Mouse (Mus musculus) CD4-positive, CD25-positive, alpha-beta regulatory T cell, adult 4 months (primary cell): ENCODE results near the gene Usp28. TPM values are rescaled to one million over a fixed set of nuclear protein-coding genes. Genes with fewer than 3 reads are reported as not detected.
"Not testable (repeated sequence)": the region's sequence is repeated elsewhere in the genome, so short reads cannot be mapped to it uniquely, and the experiment has no call there.

Experiments
- ATAC-seq: one replicate; pipeline ENCODE4 v1.8.0; 2017
- polyA plus RNA-seq, 2 experiments: library from polyadenylated mRNA; unstranded; fragments of 100-300 nt; shearing (Covaris generic); gene quantifications; one replicate each; pipeline ENCODE4 v1.2.1; 2017

Usp28 gene
- 10 to 100 TPM; 51.2 to 58.1 TPM for polyA plus RNA-seq

DNA sequence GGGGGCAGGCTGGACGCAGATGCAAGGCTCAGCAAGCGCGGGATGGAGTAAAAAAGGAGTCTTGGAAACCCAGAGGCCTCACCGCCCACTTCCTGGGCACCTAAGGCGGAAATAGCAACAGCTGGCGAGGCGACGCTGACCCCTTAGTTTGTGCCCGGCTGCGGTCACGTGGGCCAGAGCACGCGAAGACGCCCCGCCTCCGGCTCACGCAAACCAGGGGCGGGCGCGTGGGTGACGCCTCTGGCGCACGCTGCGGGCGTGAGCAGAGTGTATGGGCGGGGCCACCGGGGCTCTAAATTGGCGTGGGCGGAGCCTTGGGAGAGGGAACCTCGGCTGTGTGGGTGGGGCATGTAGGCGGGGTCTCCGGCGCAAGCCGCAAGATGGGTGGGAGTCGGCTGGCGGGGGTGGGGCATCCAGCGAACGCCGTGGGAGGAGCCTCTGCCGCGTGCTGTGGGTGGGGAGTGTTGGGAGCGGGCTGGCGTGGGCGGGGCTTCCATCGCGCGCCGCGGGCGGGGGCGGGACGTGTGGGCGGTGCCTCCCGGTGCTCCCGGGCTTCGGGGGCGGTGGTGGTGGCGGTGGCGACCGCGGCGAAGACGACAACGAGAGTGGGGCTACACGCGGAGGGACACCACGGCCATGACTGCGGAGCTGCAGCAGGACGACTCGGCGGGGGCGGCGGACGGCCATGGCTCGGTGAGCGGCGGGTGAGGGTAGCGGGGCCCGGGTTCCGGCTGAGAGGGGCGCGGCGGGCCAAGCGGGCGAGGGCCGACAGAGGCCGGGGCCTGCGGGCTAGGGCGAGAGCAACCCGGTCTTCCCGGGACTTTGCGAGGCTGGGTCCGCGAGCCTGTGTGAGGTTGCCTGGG is at the start of gene Usp28:
Usp28 (plus strand) TSS at position 531 of the 863 bp plus-strand sequence.
- ATAC-seq = peak; percentile 81

DNA sequence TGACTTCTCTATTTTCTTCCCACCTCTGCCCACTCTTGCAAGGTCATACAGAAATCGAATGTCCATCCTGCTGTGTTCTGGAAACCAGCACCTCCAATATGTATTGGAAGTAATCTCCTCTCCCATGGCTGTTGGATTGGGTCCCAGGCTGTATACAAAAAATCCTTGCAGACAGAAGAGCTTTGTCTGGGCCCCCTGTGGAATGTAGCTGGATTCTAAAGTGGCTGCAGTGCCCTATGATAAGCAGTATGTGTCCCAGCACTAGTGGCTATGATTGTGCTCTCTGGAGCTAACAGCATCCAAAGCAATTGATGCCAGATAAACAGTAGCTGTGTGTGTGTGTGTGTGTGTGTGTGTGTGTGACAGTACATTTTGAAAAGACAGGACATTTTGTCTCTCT is 42.8 kb upstream of the Usp28 start:
- ATAC-seq = no peak

DNA sequence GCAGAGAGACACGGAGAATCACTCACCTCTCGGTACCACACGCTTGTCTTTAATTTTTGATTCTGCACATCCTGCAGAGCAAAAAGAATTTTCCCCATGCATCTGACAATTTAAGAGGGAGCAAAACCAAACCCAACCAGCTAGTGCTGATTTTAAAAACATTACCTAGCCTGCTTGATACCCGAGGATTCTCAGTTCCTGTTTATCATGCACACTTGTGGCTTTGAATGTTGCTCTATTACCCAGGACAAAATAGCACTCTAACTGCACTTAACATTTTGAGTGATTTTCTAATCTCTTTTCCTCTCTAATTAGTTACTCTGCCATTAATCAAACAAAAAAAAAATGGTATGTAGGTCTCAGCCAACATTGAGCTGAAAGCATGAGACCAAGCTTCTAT is 37.6 kb upstream of the Usp28 start:
- no peak for ATAC-seq

DNA sequence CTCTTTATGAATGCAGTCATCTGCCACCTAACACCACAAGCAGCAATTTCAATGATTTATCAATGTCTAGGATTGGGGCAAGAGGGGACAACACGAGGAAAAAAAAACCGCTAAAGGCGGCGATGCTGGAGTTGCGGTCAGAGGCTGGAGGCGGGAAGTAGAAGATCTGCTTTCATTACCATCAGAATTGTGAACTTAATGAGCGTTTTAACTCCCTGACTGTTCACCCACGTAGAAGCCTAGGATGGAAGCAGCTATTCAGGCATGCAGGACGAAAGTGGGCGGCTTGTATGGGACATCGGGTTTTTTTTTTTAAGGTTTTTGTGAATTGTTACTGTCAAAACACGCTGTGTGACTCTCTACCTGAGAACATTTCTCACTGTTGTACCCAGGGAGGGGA is 23.9 kb upstream of the Usp28 start:
- ATAC-seq = no peak

DNA sequence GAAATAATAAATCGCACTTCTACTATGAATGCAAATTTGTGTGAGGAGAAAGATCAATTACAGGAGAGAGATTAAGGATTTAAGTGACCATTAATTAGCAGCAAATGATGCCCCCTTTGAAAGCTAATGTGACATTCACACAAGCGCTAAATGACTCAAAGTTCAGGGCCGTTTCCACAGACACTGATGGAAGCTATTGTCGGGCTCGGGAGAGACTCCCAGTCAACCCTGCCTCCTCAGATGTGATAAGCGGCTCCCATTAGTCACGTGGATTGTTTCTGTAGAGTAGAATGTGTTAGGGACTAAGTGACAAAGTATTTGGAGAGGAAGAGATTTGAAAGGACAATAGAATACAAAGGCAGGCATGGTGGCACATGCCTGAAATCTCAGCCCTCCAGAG is 23.0 kb upstream of the Usp28 start:
- ATAC-seq = no peak

DNA sequence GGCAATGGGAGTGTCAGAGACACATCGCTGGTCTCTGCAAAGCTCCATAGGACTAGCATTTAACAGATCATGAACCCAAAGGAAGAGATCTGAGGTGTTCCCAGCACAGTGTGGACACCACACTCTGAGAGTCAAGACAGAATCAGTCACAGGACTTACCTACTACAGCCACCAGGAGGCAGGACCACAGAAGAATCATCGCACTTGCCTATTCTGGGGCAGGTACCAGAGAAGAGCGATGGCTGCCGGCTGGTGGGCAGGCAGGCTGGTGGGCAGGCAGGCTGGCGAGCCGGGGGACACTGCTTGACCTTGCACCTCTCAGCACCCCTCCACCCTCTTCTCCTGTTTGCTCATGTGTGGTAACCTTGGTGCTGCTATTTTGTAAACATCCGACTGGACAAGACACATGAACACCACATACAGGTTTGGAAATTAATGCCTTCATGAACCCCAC is 20.6 kb upstream of the Usp28 start, which contains the start of gene Htr3b:
Htr3b (minus strand) TSS at position 404 of the 454 bp plus-strand sequence.
- peak; percentile 60 for ATAC-seq

DNA sequence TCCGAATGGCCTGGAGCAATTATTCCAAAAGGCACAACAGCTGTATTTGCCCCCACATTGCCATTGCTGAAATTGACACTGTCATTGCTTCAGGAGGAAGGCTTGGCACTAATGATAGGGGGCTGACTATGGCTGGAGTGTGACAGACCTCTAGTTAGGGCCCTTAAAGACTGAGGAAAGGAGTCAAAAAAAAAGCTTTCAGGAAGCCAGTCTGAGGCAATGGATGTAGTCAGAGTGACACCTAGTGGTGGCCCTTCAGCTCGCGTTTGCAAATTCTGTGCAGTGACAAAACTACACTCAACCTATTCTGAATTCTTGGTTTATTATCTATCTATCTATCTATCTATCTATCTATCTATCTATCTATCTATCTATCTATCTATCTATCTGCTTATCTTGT is 12.7 kb upstream of the Usp28 start:
- ATAC-seq = peak; percentile 62

DNA sequence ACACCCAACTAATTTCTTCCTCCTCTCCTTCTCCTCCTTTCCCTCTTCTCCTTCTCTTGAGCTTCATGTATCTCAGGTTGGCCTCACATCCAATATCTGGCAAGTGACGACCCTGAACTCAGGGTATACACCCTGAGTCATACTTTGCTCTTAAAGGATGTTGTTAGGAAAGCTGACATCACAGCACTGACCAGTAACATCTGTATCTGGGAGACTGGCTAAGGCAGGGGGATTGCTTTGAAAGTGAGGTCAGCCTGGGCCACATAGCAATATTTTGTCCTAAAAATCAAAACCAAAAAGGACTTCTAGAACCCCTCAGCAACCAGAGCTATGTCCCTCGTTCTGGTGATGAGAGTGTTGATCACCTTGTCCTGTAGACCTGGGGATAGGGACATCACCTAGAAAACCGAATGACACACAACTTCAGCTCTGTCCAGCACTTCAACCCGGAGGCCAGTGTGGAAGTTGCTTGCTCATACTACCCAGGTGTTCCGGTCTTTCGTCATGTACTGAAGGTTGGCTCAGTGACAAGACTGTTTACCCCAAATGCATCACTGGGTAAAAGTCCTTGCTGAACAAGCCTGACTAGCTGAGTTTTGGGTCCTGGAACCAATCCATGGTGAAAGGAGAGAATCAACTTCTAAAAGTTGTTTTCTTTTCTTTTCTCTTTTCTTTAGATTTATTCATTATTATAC is 8.4 kb upstream of the Usp28 start:
- ATAC-seq = no peak

DNA sequence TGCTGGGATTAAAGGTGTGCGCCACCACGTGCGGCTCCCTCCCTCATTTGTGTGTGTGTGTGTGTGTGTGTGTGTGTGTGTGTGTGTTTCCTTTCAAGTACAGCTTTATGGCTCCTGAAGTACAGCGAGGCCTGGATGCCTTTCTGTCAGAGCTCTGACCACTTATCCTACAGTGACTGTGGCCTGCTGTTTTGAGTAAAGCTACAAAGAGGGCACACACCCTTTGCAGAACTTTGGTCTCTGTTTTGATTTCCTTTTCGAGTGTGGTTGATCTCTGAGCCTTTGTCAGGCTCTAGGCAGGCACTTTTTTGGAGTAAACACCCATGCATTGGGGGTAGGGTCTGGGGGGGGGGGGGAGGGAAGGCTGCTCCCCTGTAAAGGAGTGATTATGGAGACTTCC is 4.8 kb upstream of the Usp28 start:
- ATAC-seq = no peak

DNA sequence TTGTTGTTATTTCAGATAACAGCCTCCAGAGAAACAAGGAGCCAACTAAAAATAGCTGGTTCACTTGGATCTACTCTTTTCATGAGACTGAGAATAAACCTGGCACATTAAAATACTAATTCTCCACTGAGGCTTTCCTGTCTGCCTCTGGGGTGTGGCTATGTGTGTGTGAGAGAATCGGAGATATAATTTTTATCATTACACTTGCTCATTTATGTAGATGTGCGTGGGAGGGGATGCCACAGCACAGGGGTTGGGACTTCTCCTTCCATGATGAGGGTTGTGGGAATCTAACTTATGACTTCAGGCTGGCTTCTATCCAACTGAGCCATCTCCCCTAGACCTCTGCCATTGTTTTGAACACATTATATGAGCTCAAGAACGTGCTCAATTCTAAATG is 4.4 kb upstream of the Usp28 start:
- no peak for ATAC-seq

DNA sequence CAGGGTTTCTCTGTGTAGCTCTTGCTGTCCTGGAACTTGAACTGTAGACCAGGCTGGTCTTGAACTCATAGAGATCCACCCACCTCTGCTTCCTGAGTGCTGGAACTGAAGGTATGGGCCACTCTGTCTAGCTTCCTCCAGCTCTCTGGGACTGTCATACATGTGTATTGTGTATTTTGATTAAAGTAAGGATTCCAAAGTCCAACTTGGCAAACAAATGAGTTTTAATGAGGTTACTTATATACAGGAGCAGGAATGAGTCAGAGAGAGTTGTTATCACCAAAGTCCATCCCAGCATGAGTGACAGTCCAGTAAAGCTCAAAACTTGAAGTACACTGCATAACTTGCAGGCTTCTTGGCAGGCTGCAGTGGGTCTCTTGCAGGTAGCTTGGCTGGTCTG is 3.3 kb upstream of the Usp28 start:
- no peak for ATAC-seq

DNA sequence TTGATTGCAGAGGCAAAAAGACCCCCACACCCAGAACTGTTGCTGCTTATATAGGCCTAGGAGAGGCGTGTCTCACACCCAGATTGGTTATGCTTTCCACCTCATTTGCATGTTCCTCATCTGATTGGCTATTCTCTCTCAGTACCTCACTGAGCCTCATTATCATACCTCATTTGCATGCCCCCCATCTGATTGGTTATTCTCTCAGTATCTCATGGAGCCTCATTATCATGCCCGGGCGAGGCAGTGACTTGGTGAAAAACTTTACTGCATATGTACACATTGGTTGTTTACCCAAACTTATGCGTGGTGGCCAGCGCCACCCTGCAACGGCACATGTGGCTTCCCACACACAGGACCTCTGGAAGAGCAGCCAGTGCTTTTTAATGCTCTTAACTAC is 1.4 kb upstream of the Usp28 start:
- ATAC-seq = not testable (repeated sequence)

DNA sequence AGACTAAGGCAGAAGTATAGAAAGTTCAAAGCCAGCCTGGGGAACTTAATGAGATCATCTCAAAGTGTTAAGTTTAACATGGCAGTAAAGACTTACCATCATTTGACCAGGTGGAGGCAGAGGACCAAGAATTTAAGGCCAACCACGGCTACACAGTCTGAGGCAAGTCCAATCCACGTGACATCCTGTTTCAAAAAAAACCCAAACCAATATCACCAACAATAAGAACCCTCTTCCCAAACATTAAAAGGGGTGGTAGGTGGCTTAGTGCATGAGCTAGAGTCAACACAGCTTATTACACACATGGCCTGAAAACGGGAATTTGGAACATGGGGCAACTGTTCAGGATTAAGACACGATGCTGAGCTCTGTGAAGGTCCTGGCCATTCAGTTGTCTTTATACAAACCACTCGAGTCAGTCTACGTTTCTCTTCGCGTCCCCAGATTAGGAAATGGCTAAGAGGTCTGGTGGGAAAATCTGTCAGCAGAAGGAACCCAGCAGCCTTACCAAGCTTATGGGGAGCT is 793 bp upstream of the Usp28 start:
- ATAC-seq = peak; percentile 29

DNA sequence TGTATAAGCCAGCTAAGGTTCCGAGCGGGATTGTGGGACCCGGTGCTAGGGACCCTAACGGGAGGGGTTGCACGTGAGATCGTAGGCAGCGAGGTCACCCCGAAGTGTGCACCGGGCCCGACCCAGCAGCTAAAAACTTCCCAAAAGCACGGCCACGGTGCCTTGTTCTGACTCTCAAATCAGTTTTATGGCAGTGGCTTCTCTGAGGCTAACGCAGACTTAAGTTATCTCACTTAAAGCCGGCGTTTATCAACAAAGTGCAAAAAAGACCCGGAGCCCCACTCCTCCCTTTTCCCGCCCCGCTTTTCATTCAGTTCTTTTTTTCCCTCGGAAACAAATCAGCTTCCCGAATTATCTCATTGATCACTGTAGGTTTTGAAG is 523 bp downstream of the Usp28 start:
- ATAC-seq = peak; percentile 8

DNA sequence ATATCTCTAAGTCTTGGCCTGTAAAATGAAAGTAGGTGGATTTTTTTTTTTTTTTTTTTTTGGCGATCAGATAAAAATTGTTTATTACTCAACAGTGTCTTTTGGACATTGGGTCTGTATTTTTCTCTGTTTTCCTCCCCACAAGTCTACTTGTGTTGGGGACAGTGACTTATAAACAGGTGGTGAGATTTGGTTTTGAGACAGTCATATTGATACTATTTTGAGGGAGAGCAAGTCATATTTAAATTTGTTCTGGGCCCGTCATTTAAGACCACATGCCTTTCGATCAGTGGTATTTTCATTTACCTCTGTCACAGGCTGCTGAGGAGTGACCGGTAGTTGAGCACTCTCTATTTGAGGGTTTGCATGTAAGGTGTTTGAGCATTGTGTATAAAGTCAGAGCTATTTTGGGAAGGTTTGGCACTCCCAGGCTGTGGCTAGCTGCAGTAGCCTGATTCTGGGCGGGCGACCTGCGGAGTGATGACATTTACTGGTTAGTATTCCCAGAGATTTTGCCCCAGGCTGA is 1.5 kb downstream of the Usp28 start:
- ATAC-seq = no peak

DNA sequence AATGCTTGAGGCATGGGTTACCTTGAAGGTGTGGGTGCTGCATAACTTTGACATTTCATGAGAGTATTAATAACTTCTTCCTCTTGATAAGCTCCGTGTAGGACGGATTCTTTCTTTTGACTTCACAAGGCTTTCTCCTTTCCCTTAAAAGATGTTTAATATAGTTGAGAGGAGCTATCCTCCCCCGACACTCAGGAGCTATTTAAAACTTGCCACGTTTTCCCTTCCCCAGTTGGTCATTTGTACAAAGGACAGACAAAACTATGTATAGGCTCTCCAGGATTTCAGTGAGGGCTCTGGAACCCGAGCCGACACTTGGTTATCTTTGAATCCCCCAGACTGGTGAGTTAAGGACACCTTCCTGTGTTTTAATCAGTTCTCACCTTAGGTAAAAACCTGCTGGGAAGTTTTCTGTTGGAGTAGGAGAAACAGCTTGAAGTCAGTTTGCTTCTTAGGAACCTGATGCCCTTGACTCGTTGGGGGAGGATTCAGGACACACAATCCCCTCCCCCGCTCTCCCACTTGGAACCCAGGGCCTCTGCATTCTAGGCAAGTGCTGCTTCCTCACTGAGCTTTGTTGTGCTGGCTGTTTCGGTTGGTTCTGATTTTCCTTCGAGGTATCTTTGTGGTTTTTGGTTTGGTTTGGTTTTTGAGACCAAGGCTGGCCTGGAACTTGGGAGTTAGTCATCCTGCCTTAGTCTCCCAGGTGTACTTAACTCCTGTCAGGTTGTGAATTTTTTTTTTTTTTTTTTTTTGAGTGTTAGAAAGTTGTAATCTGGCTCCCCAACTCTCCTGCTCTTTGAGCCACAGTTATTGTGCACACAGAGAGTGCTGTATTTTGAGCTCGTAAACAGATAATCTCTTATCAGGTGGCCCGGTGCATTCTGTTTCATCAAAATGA is 2.3 kb downstream of the Usp28 start:
- no peak for ATAC-seq

DNA sequence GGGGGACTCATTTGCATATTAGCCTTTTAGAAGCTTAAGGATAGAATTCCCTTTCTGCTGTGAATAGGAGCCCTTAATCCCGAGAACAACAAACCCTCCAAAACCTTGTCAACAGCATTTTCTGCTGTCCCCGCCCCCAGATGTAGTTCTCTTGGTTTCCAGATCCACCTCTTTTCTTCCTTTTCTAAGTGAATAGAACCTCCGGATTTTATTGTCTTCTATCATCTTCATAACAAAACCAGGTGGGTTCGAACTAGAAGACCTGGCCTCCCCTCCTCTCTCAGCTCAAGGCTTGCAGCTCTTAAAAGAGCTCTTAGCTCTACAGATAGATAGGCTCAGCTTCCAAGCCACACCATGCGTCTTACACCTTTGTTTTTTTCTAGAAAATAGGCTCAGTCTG is 6.5 kb downstream of the Usp28 start:
- no peak for ATAC-seq

DNA sequence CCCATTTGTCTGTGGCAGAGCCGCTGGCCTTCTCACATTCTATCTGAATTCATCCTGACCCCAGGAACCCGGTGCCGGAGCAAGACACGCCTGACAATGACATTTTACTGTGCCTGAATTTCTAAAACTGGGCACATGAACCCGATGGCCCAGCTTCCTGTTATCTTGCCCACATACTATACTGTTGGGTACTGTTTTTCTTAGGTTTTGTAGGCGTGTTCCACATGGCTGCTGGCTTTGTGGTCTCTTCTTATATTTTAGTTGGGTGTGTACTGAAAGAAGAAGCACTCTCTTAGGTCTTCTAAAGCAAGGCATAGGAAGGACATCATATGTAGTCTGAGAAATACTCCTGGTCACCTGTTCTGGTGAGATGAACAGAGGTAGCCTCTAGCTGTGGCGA is 9.6 kb downstream of the Usp28 start:
- ATAC-seq = peak; percentile 51

DNA sequence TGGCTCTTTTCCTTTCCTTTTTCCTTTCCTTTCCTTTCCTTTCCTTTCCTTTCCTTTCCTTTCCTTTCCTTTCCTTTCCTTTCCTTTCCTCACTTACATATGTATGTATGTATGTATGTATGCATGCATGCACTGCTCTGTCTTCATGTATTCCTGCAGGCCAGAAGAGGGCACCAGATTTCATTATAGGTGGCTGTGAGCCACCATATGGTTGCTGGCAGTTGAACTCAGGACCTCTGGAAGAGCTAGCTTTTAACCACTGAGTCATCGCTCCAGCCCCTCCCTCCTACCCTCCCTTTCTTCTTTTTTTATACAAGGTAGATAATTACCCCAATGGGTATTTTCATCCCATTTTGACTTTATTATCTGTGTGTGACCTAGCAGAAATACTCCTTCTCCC is 10.6 kb downstream of the Usp28 start:
- ATAC-seq = no peak

DNA sequence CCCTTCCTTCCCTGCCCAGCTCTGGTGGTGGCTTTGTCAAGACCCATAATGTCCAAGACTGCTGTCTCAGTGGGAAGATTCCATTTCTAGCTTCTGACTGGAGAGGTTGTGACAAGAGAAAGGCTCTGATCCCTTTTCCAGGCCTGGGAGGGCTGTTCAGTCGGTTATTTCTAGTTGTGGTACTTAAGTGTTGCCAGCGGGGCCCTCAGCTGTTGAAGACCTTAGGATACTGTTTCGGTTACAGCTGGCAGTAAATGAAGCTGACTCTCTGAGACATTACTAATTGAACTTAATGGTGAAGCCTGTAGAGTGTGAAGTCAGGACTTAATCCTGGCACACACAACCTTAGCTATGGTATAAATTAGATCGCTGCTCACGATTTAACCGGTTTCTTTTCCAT is 14.1 kb downstream of the Usp28 start:
- ATAC-seq = no peak

DNA sequence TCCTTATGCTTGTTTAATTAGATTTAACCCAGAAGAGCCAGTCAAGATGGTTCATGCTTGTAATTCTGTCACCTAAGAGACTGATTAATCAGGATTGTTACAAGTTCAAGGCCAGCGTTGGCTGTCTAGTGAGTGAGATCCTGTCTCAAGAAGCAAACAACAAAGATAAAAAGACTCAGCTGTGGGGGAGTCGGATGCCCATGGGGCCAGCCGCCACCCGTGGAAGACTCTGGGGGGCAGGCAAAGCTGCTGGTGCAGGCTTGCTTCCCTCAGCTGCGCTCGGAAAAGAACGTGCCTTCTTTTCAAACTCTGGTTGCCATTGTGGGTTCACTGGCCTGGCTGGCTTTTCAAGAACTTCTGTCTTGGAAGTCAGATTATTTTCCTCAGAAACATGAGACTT is 30.6 kb downstream of the Usp28 start:
- ATAC-seq = no peak

DNA sequence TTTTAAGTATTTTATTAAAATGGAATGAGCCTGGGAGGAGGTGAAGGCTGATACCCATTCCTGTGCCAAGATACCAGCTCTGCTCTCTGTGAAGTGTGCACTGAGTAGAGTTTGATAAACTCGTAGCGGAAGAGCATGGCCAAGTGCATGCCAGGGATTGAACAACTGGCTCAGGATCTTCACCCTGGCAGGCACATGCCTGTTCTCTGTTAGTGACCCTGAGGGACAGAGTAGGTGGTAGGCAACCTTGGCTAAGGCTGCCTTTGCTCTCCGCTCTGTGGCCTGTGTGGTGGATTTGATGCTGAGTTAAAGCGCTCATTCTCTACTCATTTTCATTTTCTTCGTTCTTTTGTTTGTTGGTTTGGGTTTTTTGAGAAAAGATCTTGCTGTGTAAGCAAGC is 36.1 kb downstream of the Usp28 start:
- no peak for ATAC-seq
